Mouse (Mus musculus) hindbrain, embryonic 15.5 days (tissue): ENCODE results near the gene Hoxb4. TPM values are rescaled to one million over a fixed set of nuclear protein-coding genes. Genes with fewer than 3 reads are reported as not detected.

Experiments
- ATAC-seq: fragments of 200-750 bp; cut with Nextera tagmentation; 2 replicates; pipeline ENCODE4 v1.8.0; 2017; ENCODE audit warnings: low read depth, moderate number of reproducible peaks, moderate TSS enrichment; ENCODE audit not compliant: low FRiP score
- H3K27ac ChIP-seq: fragments of 300-500 bp; sonication (generic); replicated peaks from 2 replicates; pipeline ENCODE4 v1.5.1; 2015; ENCODE audit warnings: mild to moderate bottlenecking, inconsistent platforms
- H3K27me3 ChIP-seq: fragments of 300-500 bp; sonication (generic); 2 replicates; pipeline ENCODE4 v1.6.1; 2015; ENCODE audit warnings: control low read depth, inconsistent platforms
- H3K36me3 ChIP-seq: fragments of 300-500 bp; sonication (generic); 2 replicates; pipeline ENCODE4 v1.6.1; 2015; ENCODE audit warnings: control low read depth, inconsistent platforms
- H3K4me1 ChIP-seq: fragments of 300-500 bp; sonication (generic); replicated peaks from 2 replicates; pipeline ENCODE4 v1.6.1; 2015; ENCODE audit warnings: control low read depth, inconsistent platforms
- H3K4me2 ChIP-seq: fragments of 300-500 bp; sonication (generic); 2 replicates; pipeline ENCODE4 v1.6.1; 2015; ENCODE audit warnings: moderate library complexity, mild to moderate bottlenecking, inconsistent platforms
- H3K4me3 ChIP-seq: fragments of 300-500 bp; sonication (generic); 2 replicates; pipeline ENCODE4 v1.5.1; 2015; ENCODE audit warnings: mild to moderate bottlenecking, inconsistent platforms
- H3K9ac ChIP-seq: fragments of 300-500 bp; sonication (generic); 2 replicates; pipeline ENCODE4 v1.6.1; 2015; ENCODE audit warnings: inconsistent platforms
- H3K9me3 ChIP-seq: fragments of 300-500 bp; sonication (generic); 2 replicates; pipeline ENCODE4 v1.6.1; 2016; ENCODE audit warnings: control low read depth, inconsistent platforms
- WGBS: fragments of 180-500 bp; shearing (Covaris S2); methylation state at CpG from one replicate; pipeline ENCODE4 v1.1.7; 2015; 5-methylcytosine and 5-hydroxymethylcytosine counted together
- polyA plus RNA-seq: library from polyadenylated mRNA; unstranded; fragments of >200 nt; fragmentation: Nextera tagmentation; extraction: Ambion mirVana; gene quantifications from 2 replicates; pipeline ENCODE4 v1.2.1, GENCODE M21; 2015

Hoxb4 gene
- polyA plus RNA-seq, 1 experiment from 2014 or later, result 3.8 TPM

- no peaks in the 10 kb centered on the region for H3K9me3 ChIP-seq
- H3K4me2 ChIP-seq, result peak overlapping the region; percentile 50
- WGBS, result under 1% methylated on average over 55 of the region's 55 CpGs
- peaks cover 6% of the 10 kb centered on the region for H3K4me1 ChIP-seq
- H3K9ac ChIP-seq, result peak overlapping the region; percentile 27; the same call in 1 of the 2 replicates
- no peaks in the 10 kb centered on the region for H3K36me3 ChIP-seq
- no peak for ATAC-seq
- H3K4me3 ChIP-seq, result peak overlapping the region; percentile 40
- H3K27ac ChIP-seq, result peak overlapping the region; percentile 72
- H3K27me3 ChIP-seq, result peaks cover 72% of the 10 kb centered on the region
These were observed 31.2 kb upstream of the Hoxb4 start for GRCm38 (mm10) chr11:96286739-96287385.

GRCm38 (mm10) chr11:96287411-96287810, 30.7 kb upstream of the Hoxb4 start:
- Histone ChIP-seq H3K9me3 (no peaks in the 10 kb centered on the region), H3K4me3 (peak overlapping the region; percentile 40), H3K36me3 (no peaks in the 10 kb centered on the region), H3K27me3 (peaks cover 74% of the 10 kb centered on the region), H3K4me2 (peak overlapping the region; percentile 50), H3K27ac (peak overlapping the region; percentile 72), H3K4me1 (peaks cover 6% of the 10 kb centered on the region), H3K9ac (0 out of 2 replicates have a peak overlapping the region, but pooled peaks have one; percentile 27)
- 2% methylated on average over 8 of the region's 9 CpGs for WGBS
- ATAC-seq, result 0 out of 2 replicates have a peak, but pooled peaks have one; percentile 27

- ATAC-seq, result no peak
- H3K27ac ChIP-seq, result peak overlapping the region; percentile 34; the same call in 1 of the 2 replicates
- peak overlapping the region; percentile 50 for H3K4me2 ChIP-seq
- no peaks in the 10 kb centered on the region for H3K36me3 ChIP-seq
- H3K4me3 ChIP-seq, result no peak overlapping the region
- no peak overlapping the region for H3K9ac ChIP-seq
- peaks cover 78% of the 10 kb centered on the region for H3K27me3 ChIP-seq
- no peaks in the 10 kb centered on the region for H3K9me3 ChIP-seq
- 14% methylated on average over 1 of the region's 1 CpGs for WGBS
- peaks cover 6% of the 10 kb centered on the region for H3K4me1 ChIP-seq
These were observed 29.4 kb upstream of the Hoxb4 start for GRCm38 (mm10) chr11:96288455-96289221.

DNA sequence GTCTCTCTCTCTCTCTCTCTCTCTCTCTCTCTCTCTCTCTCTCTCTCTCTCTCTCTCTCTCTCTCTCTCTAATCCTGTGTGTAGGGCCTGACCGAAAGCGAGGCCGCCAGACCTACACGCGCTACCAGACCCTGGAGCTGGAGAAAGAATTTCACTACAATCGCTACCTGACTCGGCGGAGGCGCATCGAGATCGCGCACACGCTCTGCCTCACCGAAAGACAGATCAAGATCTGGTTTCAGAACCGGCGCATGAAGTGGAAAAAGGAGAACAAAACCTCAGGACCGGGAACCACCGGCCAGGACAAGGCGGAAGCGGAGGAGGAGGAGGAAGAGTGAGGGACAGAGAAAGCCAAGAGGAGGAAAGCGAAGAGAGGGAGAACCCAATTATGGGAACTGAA, 28.8 kb upstream of the Hoxb4 start:
- 5% methylated on average over 21 of the region's 21 CpGs for WGBS
- no peak for ATAC-seq
- H3K36me3 ChIP-seq, result no peaks in the 10 kb centered on the region
- H3K4me2 ChIP-seq, result peak overlapping the region; percentile 30
- H3K9ac ChIP-seq, result no peak overlapping the region
- no peak overlapping the region for H3K4me3 ChIP-seq
- H3K27me3 ChIP-seq, result peaks cover 79% of the 10 kb centered on the region
- H3K4me1 ChIP-seq, result peaks cover 4% of the 10 kb centered on the region
- H3K27ac ChIP-seq, result 0 out of 2 replicates have a peak overlapping the region, but pooled peaks have one; percentile 7
- no peaks in the 10 kb centered on the region for H3K9me3 ChIP-seq

- peaks cover 79% of the 10 kb centered on the region for H3K27me3 ChIP-seq
- H3K9ac ChIP-seq, result no peak overlapping the region
- peak overlapping the region; percentile 7; the same call in 1 of the 2 replicates for H3K4me2 ChIP-seq
- H3K27ac ChIP-seq, result 0 out of 2 replicates have a peak overlapping the region, but pooled peaks have one; percentile 7
- H3K36me3 ChIP-seq, result no peaks in the 10 kb centered on the region
- H3K4me3 ChIP-seq, result no peak overlapping the region
- no peak for ATAC-seq
- H3K4me1 ChIP-seq, result no peaks in the 10 kb centered on the region
- no peaks in the 10 kb centered on the region for H3K9me3 ChIP-seq
- WGBS, result 13% methylated on average over 6 of the region's 6 CpGs
These were observed 28.2 kb upstream of the Hoxb4 start for GRCm38 (mm10) chr11:96289837-96290236.

GRCm38 (mm10) chr11:96290705-96291355, 27.2 kb upstream of the Hoxb4 start:
- H3K9me3 ChIP-seq, result no peaks in the 10 kb centered on the region
- H3K4me1 ChIP-seq, result no peaks in the 10 kb centered on the region
- H3K4me2 ChIP-seq, result peak overlapping the region; percentile 28
- no peak overlapping the region for H3K9ac ChIP-seq
- no peak for ATAC-seq
- WGBS, result 8% methylated on average over 17 of the region's 17 CpGs
- H3K27me3 ChIP-seq, result peaks cover 85% of the 10 kb centered on the region
- H3K4me3 ChIP-seq, result no peak overlapping the region; the same call in 1 of the 2 replicates
- no peaks in the 10 kb centered on the region for H3K36me3 ChIP-seq
- peak overlapping the region; percentile 40; the same call in 1 of the 2 replicates for H3K27ac ChIP-seq

- no peaks in the 10 kb centered on the region for H3K36me3 ChIP-seq
- WGBS, result 5% methylated on average over 22 of the region's 22 CpGs
- no peak for ATAC-seq
- peaks cover 87% of the 10 kb centered on the region for H3K27me3 ChIP-seq
- no peaks in the 10 kb centered on the region for H3K9me3 ChIP-seq
- H3K4me1 ChIP-seq, result no peaks in the 10 kb centered on the region
- H3K27ac ChIP-seq, result peak within 1 kb of the TSS; percentile 75
- H3K4me2 ChIP-seq, result peak within 1 kb of the TSS; percentile 33
- H3K9ac ChIP-seq, result peak within 1 kb of the TSS; percentile 39
- H3K4me3 ChIP-seq, result peak within 1 kb of the TSS; percentile 47
These were observed 26.1 kb upstream of the Hoxb4 start, which contains the start of gene Hoxb6 for GRCm38 (mm10) chr11:96291681-96292564. Gene Hoxb6 (plus strand): TSS chr11:96292476.

DNA sequence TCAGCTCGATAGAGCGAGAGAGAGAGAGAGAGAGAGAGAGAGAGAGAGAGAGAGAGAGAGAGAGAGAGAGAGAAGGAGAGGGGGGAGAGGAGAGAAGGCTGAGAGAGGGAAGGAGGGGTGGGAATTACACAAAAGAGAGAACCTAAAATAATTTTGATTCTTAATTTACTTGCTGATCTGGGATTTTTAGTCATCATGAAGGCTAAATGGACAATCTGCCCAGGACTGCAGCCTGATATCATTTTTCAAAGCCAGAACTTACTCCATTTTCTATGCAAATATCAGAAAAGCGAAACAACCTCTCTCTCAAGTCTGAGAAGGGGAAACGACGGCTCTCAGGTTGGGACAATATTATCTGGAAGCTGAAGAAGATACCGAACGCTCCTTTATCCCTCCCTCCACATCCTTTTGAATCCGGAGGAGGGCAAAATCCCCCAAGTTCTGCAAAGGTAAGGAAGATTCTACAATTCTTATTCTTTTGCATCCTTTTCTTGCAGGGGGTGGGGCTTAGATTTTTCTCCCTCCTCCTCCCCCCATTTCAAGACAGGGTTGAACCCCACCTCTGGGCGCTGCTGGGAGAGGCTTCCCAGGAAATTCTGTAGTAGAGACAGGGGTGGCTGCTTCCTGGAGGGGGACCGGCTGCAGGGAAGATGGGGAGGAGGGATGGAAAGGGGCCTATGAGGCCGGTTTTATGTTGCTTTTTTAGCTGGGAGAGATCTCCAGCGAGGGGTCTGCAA, 25.3 kb upstream of the Hoxb4 start:
- peaks cover 88% of the 10 kb centered on the region for H3K27me3 ChIP-seq
- H3K27ac ChIP-seq, result peak overlapping the region; percentile 75
- H3K9ac ChIP-seq, result peak overlapping the region; percentile 39
- H3K4me3 ChIP-seq, result peak overlapping the region; percentile 47
- no peak overlapping the region for H3K4me2 ChIP-seq
- H3K9me3 ChIP-seq, result no peaks in the 10 kb centered on the region
- no peaks in the 10 kb centered on the region for H3K36me3 ChIP-seq
- no peak for ATAC-seq
- H3K4me1 ChIP-seq, result no peaks in the 10 kb centered on the region
- WGBS, result 6% methylated on average over 12 of the region's 12 CpGs

GRCm38 (mm10) chr11:96293302-96293921, 24.7 kb upstream of the Hoxb4 start:
- Histone ChIP-seq H3K27me3 (peaks cover 85% of the 10 kb centered on the region), H3K9ac (peak overlapping the region; percentile 39), H3K4me3 (peak overlapping the region; percentile 47), H3K4me1 (no peaks in the 10 kb centered on the region), H3K9me3 (no peaks in the 10 kb centered on the region), H3K36me3 (no peaks in the 10 kb centered on the region), H3K4me2 (no peak overlapping the region), H3K27ac (peak overlapping the region; percentile 75)
- ATAC-seq, result no peak
- WGBS, result 2% methylated on average over 22 of the region's 22 CpGs
